Mouse (Mus musculus): ENCODE results near the gene Hist1h4b. TPM values are rescaled to one million over a fixed set of nuclear protein-coding genes. Genes with fewer than 3 reads are reported as not detected.
A peak's percentile ranks its signal among the peaks of the same experiment; 100 is the strongest.

Gene Hist1h4b
- polyA plus RNA-seq, 1 experiment from 2014 or later, result 2.5 TPM

DNA sequence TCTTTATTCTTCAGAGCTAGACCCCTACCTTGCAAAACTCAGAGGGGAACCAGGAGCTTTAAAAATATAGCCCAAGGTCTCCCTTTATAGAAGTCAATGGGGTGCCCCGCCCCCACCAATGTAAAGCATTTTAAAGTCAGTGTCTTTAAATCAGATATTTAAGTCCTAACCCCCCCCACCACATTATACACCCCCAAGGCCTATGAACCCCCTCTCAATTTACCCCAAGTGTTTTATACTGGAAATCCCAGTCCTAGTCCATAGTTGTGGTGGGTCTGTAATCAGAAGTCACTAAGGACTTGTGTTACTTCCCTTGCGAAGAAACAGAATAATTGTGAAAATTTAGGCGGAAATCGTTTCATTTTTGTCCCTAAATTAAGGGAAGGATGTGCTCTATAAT lies 18.8 kb upstream of the Hist1h4b start:
- no peaks in the 10 kb centered on the region for H3K27me3 ChIP-seq (ENCODE audit: control insufficient read depth, insufficient read depth, low read length)
- peak overlapping the region; percentile 91 for H3K4me2 ChIP-seq (replicated peaks; ENCODE audit: low read depth, low read length)
- 24% methylated on average over 4 of the region's 4 CpGs for WGBS
- H3K4me3 ChIP-seq (ENCODE audit: low read depth, low read length), result peak overlapping the region; percentile 63
- H3K4me1 ChIP-seq (ENCODE audit: control insufficient read depth, insufficient read depth, low read length), result peaks cover 17% of the 10 kb centered on the region; the same call in 1 of the 2 replicates
- ATAC-seq (ENCODE audit: insufficient number of reproducible peaks, insufficient read depth, low FRiP score, low read depth), result no peak
- no peaks in the 10 kb centered on the region for H3K36me3 ChIP-seq (ENCODE audit: control insufficient read depth, insufficient read depth, low read length)
- H3K9ac ChIP-seq (replicated peaks; ENCODE audit: low read depth, low read length), result peak overlapping the region; percentile 92; the same call in 1 of the 2 replicates
- H3K27ac ChIP-seq (ENCODE audit: low read length), result peak overlapping the region; percentile 99
- H3K9me3 ChIP-seq (ENCODE audit: control insufficient read depth, low read depth, low read length), result no peaks in the 10 kb centered on the region

DNA sequence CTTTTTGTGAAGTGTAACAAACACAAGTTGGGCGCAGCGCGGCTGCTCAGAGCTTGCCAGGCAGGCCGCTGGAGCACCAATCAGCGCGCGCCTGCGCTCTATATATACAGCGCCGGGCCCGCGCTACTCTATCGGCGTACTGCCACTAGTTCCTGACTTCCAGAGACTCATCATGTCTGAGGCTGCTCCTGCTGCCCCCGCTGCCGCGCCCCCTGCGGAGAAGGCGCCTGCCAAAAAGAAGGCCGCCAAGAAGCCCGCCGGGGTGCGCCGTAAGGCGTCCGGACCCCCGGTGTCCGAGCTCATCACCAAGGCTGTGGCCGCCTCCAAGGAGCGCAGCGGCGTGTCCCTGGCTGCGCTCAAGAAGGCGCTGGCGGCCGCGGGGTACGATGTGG lies 18.1 kb upstream of the Hist1h4b start, which contains the start of gene Hist1h1c:
Gene Hist1h1c (plus strand): TSS at position 132 of the 392 bp plus-strand sequence.
- H3K27ac ChIP-seq (ENCODE audit: low read length), result peak within 1 kb of the TSS; percentile 99
- no peaks in the 10 kb centered on the region for H3K36me3 ChIP-seq (ENCODE audit: control insufficient read depth, insufficient read depth, low read length)
- H3K27me3 ChIP-seq (ENCODE audit: control insufficient read depth, insufficient read depth, low read length), result no peaks in the 10 kb centered on the region
- H3K4me2 ChIP-seq (replicated peaks; ENCODE audit: low read depth, low read length), result peak within 1 kb of the TSS; percentile 91
- under 1% methylated on average over 35 of the region's 38 CpGs for WGBS
- peaks cover 17% of the 10 kb centered on the region; the same call in 1 of the 2 replicates for H3K4me1 ChIP-seq (ENCODE audit: control insufficient read depth, insufficient read depth, low read length)
- peak within 1 kb of the TSS; percentile 63 for H3K4me3 ChIP-seq (ENCODE audit: low read depth, low read length)
- H3K9me3 ChIP-seq (ENCODE audit: control insufficient read depth, low read depth, low read length), result no peaks in the 10 kb centered on the region
- peak within 1 kb of the TSS; percentile 92 for H3K9ac ChIP-seq (replicated peaks; ENCODE audit: low read depth, low read length)
- ATAC-seq (ENCODE audit: insufficient number of reproducible peaks, insufficient read depth, low FRiP score, low read depth), result peak; percentile 93

DNA sequence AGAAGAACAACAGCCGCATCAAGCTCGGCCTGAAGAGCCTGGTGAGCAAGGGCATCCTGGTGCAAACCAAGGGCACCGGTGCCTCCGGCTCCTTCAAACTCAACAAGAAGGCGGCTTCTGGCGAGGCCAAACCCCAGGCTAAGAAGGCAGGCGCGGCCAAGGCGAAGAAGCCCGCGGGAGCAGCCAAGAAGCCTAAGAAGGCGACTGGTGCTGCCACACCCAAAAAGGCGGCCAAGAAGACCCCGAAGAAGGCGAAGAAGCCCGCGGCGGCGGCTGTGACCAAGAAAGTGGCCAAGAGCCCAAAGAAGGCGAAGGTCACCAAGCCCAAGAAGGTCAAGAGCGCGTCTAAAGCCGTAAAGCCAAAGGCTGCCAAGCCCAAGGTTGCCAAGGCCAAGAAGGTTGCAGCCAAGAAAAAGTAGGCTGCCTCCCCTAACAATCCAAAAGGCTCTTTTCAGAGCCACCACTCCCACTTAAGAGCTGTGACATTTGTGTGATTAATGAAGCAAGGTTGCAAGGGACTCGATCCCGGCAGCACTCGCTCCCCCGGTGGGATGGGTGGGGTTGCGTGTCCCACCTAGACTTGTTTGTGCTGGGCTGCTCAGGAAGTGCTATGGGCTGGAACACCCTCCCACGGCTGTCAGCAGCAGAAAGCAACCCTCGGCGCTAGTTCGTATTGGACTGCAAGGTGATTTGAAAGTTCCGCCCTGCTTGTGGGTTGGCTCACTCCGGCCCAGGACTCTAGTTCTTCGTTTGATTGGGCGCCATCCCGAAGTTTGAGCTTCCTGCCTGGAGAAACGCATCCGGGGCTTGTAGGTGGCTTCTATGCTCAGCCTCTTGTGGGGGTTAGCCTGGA lies 17.5 kb upstream of the Hist1h4b start:
- Histone ChIP-seq H3K27ac (ENCODE audit: low read length) (peak overlapping the region; percentile 99), H3K27me3 (ENCODE audit: control insufficient read depth, insufficient read depth, low read length) (no peaks in the 10 kb centered on the region), H3K36me3 (ENCODE audit: control insufficient read depth, insufficient read depth, low read length) (no peaks in the 10 kb centered on the region), H3K4me1 (ENCODE audit: control insufficient read depth, insufficient read depth, low read length) (peaks cover 17% of the 10 kb centered on the region; the same call in 1 of the 2 replicates), H3K4me2 (replicated peaks; ENCODE audit: low read depth, low read length) (peak overlapping the region; percentile 91), H3K4me3 (ENCODE audit: low read depth, low read length) (peak overlapping the region; percentile 63), H3K9me3 (ENCODE audit: control insufficient read depth, low read depth, low read length) (no peaks in the 10 kb centered on the region), H3K9ac (replicated peaks; ENCODE audit: low read depth, low read length) (peak overlapping the region; percentile 92)
- under 1% methylated on average over 39 of the region's 39 CpGs for WGBS
- peak; percentile 92 for ATAC-seq (ENCODE audit: insufficient number of reproducible peaks, insufficient read depth, low FRiP score, low read depth)

DNA sequence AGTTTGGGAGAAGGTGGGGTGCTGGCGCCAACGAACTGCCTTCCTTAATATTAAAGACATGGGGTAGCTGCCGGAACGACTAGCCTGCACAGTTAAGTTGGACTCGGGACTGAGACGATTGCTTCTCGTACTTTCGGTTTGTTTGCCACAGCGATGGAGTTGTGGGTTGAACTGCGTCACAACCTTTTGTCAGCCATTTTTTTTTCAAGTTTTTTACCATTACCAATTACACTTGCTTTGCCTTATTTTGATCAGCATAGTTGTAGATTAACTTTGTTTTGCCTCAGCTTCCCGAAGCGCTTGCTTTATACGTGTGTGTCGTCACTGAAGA lies 16.9 kb upstream of the Hist1h4b start:
- peak overlapping the region; percentile 91 for H3K4me2 ChIP-seq (replicated peaks; ENCODE audit: low read depth, low read length)
- under 1% methylated on average over 14 of the region's 14 CpGs for WGBS
- H3K4me1 ChIP-seq (ENCODE audit: control insufficient read depth, insufficient read depth, low read length), result peaks cover 17% of the 10 kb centered on the region; the same call in 1 of the 2 replicates
- no peaks in the 10 kb centered on the region for H3K27me3 ChIP-seq (ENCODE audit: control insufficient read depth, insufficient read depth, low read length)
- H3K36me3 ChIP-seq (ENCODE audit: control insufficient read depth, insufficient read depth, low read length), result no peaks in the 10 kb centered on the region
- H3K27ac ChIP-seq (ENCODE audit: low read length), result peak overlapping the region; percentile 99
- H3K4me3 ChIP-seq (ENCODE audit: low read depth, low read length), result peak overlapping the region; percentile 63
- H3K9me3 ChIP-seq (ENCODE audit: control insufficient read depth, low read depth, low read length), result no peaks in the 10 kb centered on the region
- peak overlapping the region; percentile 92 for H3K9ac ChIP-seq (replicated peaks; ENCODE audit: low read depth, low read length)
- no peak; the same call in 1 of the 2 replicates for ATAC-seq (ENCODE audit: insufficient number of reproducible peaks, insufficient read depth, low FRiP score, low read depth)

DNA sequence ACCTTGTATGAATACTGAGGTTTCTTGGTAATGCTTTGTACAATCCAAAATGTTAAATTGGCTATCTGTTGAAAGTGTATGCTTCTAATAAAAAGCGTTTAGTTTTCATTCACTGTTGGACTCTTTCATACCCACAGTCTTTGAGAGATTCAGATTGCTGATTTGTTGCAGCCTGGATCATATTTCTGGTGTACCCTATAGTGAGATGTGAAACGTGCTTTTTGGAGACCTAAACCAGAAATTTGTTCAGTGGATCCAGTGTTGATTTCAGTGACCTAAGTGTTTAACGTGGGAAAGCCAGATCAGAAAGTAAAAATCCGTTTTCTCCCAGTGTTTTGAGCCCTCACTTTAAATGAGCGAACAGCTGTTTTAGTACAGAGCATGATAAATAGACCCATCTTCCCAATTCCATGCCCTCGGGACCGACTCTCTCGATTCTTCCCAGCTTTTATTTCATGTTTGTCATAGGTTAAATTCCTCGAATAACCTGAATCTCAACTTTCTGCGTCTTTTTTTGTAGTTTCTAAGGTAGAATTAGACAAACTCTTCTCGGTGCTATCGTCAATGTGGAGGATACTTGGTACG lies 16.5 kb upstream of the Hist1h4b start:
- Histone ChIP-seq H3K4me2 (replicated peaks; ENCODE audit: low read depth, low read length) (peak overlapping the region; percentile 91), H3K4me3 (ENCODE audit: low read depth, low read length) (peak overlapping the region; percentile 63), H3K4me1 (ENCODE audit: control insufficient read depth, insufficient read depth, low read length) (peaks cover 17% of the 10 kb centered on the region; the same call in 1 of the 2 replicates), H3K9ac (replicated peaks; ENCODE audit: low read depth, low read length) (peak overlapping the region; percentile 92), H3K27ac (ENCODE audit: low read length) (peak overlapping the region; percentile 99), H3K9me3 (ENCODE audit: control insufficient read depth, low read depth, low read length) (no peaks in the 10 kb centered on the region), H3K36me3 (ENCODE audit: control insufficient read depth, insufficient read depth, low read length) (no peaks in the 10 kb centered on the region), H3K27me3 (ENCODE audit: control insufficient read depth, insufficient read depth, low read length) (no peaks in the 10 kb centered on the region)
- 15% methylated on average over 13 of the region's 13 CpGs for WGBS
- ATAC-seq (ENCODE audit: insufficient number of reproducible peaks, insufficient read depth, low FRiP score, low read depth), result no peak

DNA sequence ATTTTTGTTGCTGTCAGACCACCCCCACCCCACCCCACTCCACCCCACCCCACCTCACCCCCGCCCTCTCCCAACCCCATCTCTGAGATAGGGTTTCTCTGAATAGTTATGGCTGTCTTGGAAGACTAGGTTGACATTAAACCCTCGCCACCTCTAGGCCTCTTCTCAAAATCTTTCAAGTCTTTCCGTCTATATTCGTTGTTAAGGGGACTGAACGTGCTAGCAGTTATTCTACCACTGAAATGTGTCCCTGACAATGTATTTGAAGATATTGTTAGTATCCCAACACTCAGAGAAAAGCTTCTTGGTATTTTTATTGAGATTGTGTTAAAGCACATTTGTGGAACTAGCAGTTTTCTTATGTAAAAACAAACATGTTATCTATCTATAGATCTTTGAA lies 15.9 kb upstream of the Hist1h4b start:
- WGBS, result 49% methylated on average over 5 of the region's 5 CpGs
- H3K9me3 ChIP-seq (ENCODE audit: control insufficient read depth, low read depth, low read length), result no peaks in the 10 kb centered on the region
- peak overlapping the region; percentile 63 for H3K4me3 ChIP-seq (ENCODE audit: low read depth, low read length)
- H3K4me2 ChIP-seq (replicated peaks; ENCODE audit: low read depth, low read length), result peak overlapping the region; percentile 91
- H3K27ac ChIP-seq (ENCODE audit: low read length), result no peak overlapping the region; the same call in 1 of the 2 replicates
- H3K27me3 ChIP-seq (ENCODE audit: control insufficient read depth, insufficient read depth, low read length), result no peaks in the 10 kb centered on the region
- H3K36me3 ChIP-seq (ENCODE audit: control insufficient read depth, insufficient read depth, low read length), result no peaks in the 10 kb centered on the region
- ATAC-seq (ENCODE audit: insufficient number of reproducible peaks, insufficient read depth, low FRiP score, low read depth), result no peak
- H3K4me1 ChIP-seq (ENCODE audit: control insufficient read depth, insufficient read depth, low read length), result peaks cover 17% of the 10 kb centered on the region; the same call in 1 of the 2 replicates
- H3K9ac ChIP-seq (replicated peaks; ENCODE audit: low read depth, low read length), result peak overlapping the region; percentile 92; the same call in 1 of the 2 replicates

DNA sequence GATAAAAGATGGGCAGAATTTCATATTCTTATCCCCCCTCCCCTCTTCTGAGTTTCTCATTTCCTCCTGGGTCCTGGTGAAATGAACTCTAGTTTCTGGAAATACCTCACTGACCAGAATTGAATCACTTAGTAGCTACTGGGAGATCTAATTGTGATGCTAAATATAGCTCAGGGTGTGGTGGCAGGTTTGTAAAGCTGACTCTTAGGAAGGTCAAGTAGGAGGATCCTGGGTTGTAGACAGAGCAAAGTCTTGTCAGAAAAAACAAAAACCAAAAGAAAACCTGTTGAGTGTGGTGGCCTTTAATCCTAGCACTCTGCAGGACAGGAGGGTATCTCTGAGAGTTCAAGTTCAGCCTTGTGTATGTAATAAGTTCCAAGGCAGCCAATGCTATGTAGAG lies 14.8 kb upstream of the Hist1h4b start:
- no peaks in the 10 kb centered on the region for H3K9me3 ChIP-seq (ENCODE audit: control insufficient read depth, low read depth, low read length)
- H3K36me3 ChIP-seq (ENCODE audit: control insufficient read depth, insufficient read depth, low read length), result no peaks in the 10 kb centered on the region
- no peak overlapping the region for H3K4me2 ChIP-seq (replicated peaks; ENCODE audit: low read depth, low read length)
- no peak overlapping the region for H3K27ac ChIP-seq (ENCODE audit: low read length)
- H3K9ac ChIP-seq (replicated peaks; ENCODE audit: low read depth, low read length), result no peak overlapping the region
- H3K4me1 ChIP-seq (ENCODE audit: control insufficient read depth, insufficient read depth, low read length), result peaks cover 17% of the 10 kb centered on the region; the same call in 1 of the 2 replicates
- no peaks in the 10 kb centered on the region for H3K27me3 ChIP-seq (ENCODE audit: control insufficient read depth, insufficient read depth, low read length)
- no peak for ATAC-seq (ENCODE audit: insufficient number of reproducible peaks, insufficient read depth, low FRiP score, low read depth)
- H3K4me3 ChIP-seq (ENCODE audit: low read depth, low read length), result no peak overlapping the region

DNA sequence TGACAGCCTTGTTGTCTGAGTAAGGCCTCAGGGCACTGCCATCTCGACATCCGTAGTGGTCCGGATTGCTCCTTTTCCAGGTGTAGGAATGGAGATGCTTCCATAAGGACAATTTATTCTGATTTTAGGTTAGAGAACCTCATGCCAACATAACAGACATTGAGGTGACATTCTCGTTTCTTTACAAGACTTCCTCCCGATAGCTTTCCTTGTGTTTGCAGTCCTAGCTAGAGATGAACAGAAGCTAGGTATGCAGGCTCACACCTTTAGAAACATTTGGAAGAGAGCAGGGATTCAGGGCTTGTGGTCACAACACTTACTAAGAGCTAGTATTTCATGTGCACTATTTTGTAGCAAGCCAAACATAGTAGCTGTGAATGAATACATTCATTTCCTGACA lies 13.6 kb upstream of the Hist1h4b start:
- Histone ChIP-seq H3K27ac (ENCODE audit: low read length) (no peak overlapping the region), H3K36me3 (ENCODE audit: control insufficient read depth, insufficient read depth, low read length) (no peaks in the 10 kb centered on the region), H3K4me2 (replicated peaks; ENCODE audit: low read depth, low read length) (no peak overlapping the region), H3K4me1 (ENCODE audit: control insufficient read depth, insufficient read depth, low read length) (peaks cover 16% of the 10 kb centered on the region), H3K4me3 (ENCODE audit: low read depth, low read length) (no peak overlapping the region), H3K9ac (replicated peaks; ENCODE audit: low read depth, low read length) (no peak overlapping the region), H3K27me3 (ENCODE audit: control insufficient read depth, insufficient read depth, low read length) (no peaks in the 10 kb centered on the region), H3K9me3 (ENCODE audit: control insufficient read depth, low read depth, low read length) (no peaks in the 10 kb centered on the region)
- ATAC-seq (ENCODE audit: insufficient number of reproducible peaks, insufficient read depth, low FRiP score, low read depth), result no peak
- 79% methylated on average over 5 of the region's 5 CpGs for WGBS
